Mouse (Mus musculus): Measurements from ENCODE around the gene Nle1.
"Not testable (repeated sequence)": the region's sequence is repeated elsewhere in the genome, so short reads cannot be mapped to it uniquely, and the experiment has no call there.

Nle1 gene

GRCm38 (mm10) chr11:82907651-82908607 is at the start of gene Nle1:
Nle1 (minus strand) TSS chr11:82908411.
- peak; percentile 95 for DNase-seq (ENCODE audit: low read depth, low spot score)

- DNase-seq (ENCODE audit: low read depth, low spot score) = no peak
These were observed 48.7 kb upstream of the Nle1 start for GRCm38 (mm10) chr11:82956925-82957324.

GRCm38 (mm10) chr11:82954631-82955030 is 46.4 kb upstream of the Nle1 start:
- no peak for DNase-seq (ENCODE audit: low read depth, low spot score)

GRCm38 (mm10) chr11:82952612-82953542 is 44.7 kb upstream of the Nle1 start:
- no peak for DNase-seq (ENCODE audit: low read depth, low spot score)

- DNase-seq (ENCODE audit: low read depth, low spot score) = no peak
These were observed 43.8 kb upstream of the Nle1 start for GRCm38 (mm10) chr11:82951865-82952611.

GRCm38 (mm10) chr11:82950736-82951481 is 42.7 kb upstream of the Nle1 start, which contains the start of gene Slfn5:
Slfn5 (plus strand) TSS chr11:82951349.
- DNase-seq (ENCODE audit: low read depth, low spot score) = no peak

GRCm38 (mm10) chr11:82949036-82949435 is 40.8 kb upstream of the Nle1 start:
- no peak for DNase-seq (ENCODE audit: low read depth, low spot score)

GRCm38 (mm10) chr11:82947457-82947856 is 39.2 kb upstream of the Nle1 start:
- DNase-seq (ENCODE audit: low read depth, low spot score) = no peak

- DNase-seq (ENCODE audit: low read depth, low spot score) = no peak
These were observed 37.4 kb upstream of the Nle1 start for GRCm38 (mm10) chr11:82945636-82946035.

GRCm38 (mm10) chr11:82943336-82943735 is 35.1 kb upstream of the Nle1 start:
- DNase-seq (ENCODE audit: low read depth, low spot score) = no peak

GRCm38 (mm10) chr11:82933186-82933585 is 25.0 kb upstream of the Nle1 start:
- no peak for DNase-seq (ENCODE audit: low read depth, low spot score)

GRCm38 (mm10) chr11:82931671-82932450 is 23.6 kb upstream of the Nle1 start:
- DNase-seq (ENCODE audit: low read depth, low spot score) = not testable (repeated sequence)

- DNase-seq (ENCODE audit: low read depth, low spot score) = not testable (repeated sequence)
These were observed 22.9 kb upstream of the Nle1 start for GRCm38 (mm10) chr11:82931161-82931560.

- DNase-seq (ENCODE audit: low read depth, low spot score) = not testable (repeated sequence)
These were observed 22.3 kb upstream of the Nle1 start for GRCm38 (mm10) chr11:82930391-82930955.

GRCm38 (mm10) chr11:82929633-82929950 is 21.4 kb upstream of the Nle1 start:
- DNase-seq (ENCODE audit: low read depth, low spot score) = no peak

GRCm38 (mm10) chr11:82928897-82929632 is 20.9 kb upstream of the Nle1 start:
- DNase-seq (ENCODE audit: low read depth, low spot score) = no peak

GRCm38 (mm10) chr11:82923910-82924309 is 15.7 kb upstream of the Nle1 start:
- DNase-seq (ENCODE audit: low read depth, low spot score) = not testable (repeated sequence)

- no peak for DNase-seq (ENCODE audit: low read depth, low spot score)
These were observed 13.5 kb upstream of the Nle1 start for GRCm38 (mm10) chr11:82921691-82922090.

GRCm38 (mm10) chr11:82920768-82921167 is 12.6 kb upstream of the Nle1 start:
- no peak for DNase-seq (ENCODE audit: low read depth, low spot score)
